Mouse (Mus musculus) liver, adult 2 months (tissue): ENCODE results near the gene Defb42. TPM values are rescaled to one million over a fixed set of nuclear protein-coding genes. Genes with fewer than 3 reads are reported as not detected.

ENCODE experiments used
- DNase-seq: peaks from one replicate; pipeline ENCODE4 v3.0.0-alpha.2; 2011; ENCODE audit warnings: low read depth, low spot score; ENCODE audit errors: extremely low read depth
- H3K27ac ChIP-seq: fragments of 200-500 bp; replicated peaks from 2 replicates; pipeline ENCODE4 v1.5.1; 2012; ENCODE audit warnings: low read depth, mild to moderate bottlenecking, control low read depth, inconsistent platforms, low read length; ENCODE audit not compliant: insufficient read depth
- H3K27me3 ChIP-seq: fragments of 200-500 bp; 2 replicates; pipeline ENCODE4 v1.6.1; 2012; ENCODE audit warnings: mild to moderate bottlenecking, moderate library complexity, low read length, inconsistent platforms; ENCODE audit not compliant: control insufficient read depth, insufficient read depth
- H3K36me3 ChIP-seq: fragments of 200-500 bp; 2 replicates; pipeline ENCODE4 v1.6.1; 2012; ENCODE audit warnings: low read length, inconsistent platforms; ENCODE audit not compliant: control insufficient read depth, insufficient read depth
- H3K4me1 ChIP-seq: fragments of 200-500 bp; 2 replicates; pipeline ENCODE4 v1.6.1; 2011; ENCODE audit warnings: low read length; ENCODE audit not compliant: control insufficient read depth, insufficient read depth
- H3K4me3 ChIP-seq: fragments of 200-500 bp; 2 replicates; pipeline ENCODE4 v1.5.1; 2011; ENCODE audit warnings: low read depth, mild to moderate bottlenecking, control low read depth, low read length, moderate library complexity; ENCODE audit not compliant: insufficient read depth
- H3K79me2 ChIP-seq: fragments of 200-500 bp; 2 replicates; pipeline ENCODE4 v1.6.1; 2012; ENCODE audit warnings: inconsistent platforms, mild to moderate bottlenecking, low read length, moderate library complexity; ENCODE audit not compliant: control insufficient read depth, insufficient read depth
- H3K9ac ChIP-seq: fragments of 200-500 bp; 2 replicates; pipeline ENCODE4 v1.6.1; 2012; ENCODE audit warnings: low read depth, mild to moderate bottlenecking, control low read depth, inconsistent platforms, low read length
- CTCF ChIP-seq: fragments of 200-500 bp; IDR thresholded peaks from 2 replicates; pipeline ENCODE4 v1.5.1; 2011; ENCODE audit warnings: low read depth, low read length, control low read depth
- POLR2A ChIP-seq: fragments of 200-500 bp; IDR thresholded peaks from 2 replicates; pipeline ENCODE4 v1.6.1; 2011; ENCODE audit warnings: low read length, control low read depth; ENCODE audit not compliant: insufficient read depth; ENCODE audit errors: extremely low read depth
- WGBS: fragments of 180-500 bp; shearing (Covaris S2); methylation state at CpG from one replicate; pipeline ENCODE4 v1.1.7; 2018; 5-methylcytosine and 5-hydroxymethylcytosine counted together
- polyA plus RNA-seq: library from polyadenylated mRNA; depleted of rRNA; stranded (reverse); fragments of >200 nt; gene quantifications from 2 replicates; pipeline ENCODE4 v1.2.3, GENCODE M21; 2012; rRNA removed
- total RNA-seq: library from RNA; depleted of rRNA; stranded (reverse); fragments of >200 nt; gene quantifications from 2 replicates; pipeline ENCODE4 v1.2.3, GENCODE M21; 2014; rRNA removed

Defb42 gene
- total RNA-seq (not detected in 2 replicates), polyA plus RNA-seq (not detected in 2 replicates)

DNA sequence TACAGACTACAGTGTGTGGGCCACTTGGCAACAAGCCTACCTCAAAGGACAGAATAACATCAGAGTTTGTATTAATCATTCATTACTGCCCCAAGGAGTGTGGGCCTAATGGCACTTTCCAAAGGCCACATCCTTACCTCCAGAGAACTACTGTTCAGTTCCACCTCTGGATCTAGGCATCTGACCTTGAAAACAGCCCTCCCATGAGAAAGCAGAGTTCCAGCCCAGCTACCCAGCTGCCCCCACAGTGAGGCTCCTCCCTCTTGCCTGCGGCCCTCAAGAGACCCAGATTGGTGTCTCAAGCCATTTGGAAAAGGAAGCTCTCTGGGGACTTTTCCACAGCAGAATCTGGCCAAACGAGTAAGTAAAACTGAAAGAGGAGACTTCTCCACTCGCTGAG lies at the start of gene Defb42:
Defb42 (plus strand) TSS at position 301 of the 400 bp plus-strand sequence.
- no peak for DNase-seq

DNA sequence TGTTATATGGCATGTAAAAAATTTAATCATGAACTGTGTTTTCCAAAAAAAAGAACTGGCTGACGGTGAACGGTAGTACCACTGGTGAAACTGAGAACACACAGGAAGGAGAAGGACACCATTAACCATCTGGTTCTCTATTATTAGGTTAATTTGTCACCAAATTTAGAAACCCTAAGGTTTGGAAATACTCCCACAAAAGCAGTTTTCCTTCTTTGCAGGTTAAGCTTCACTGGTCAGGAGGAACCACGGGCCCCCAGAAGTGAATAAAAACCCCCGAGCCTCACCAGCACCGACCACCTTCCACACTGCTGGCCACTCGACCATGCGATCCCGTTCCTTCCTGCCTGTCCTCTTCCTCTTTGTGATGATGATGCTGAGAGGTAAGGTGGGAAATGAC lies 49.0 kb upstream of the Defb42 start, which contains the start of gene Defb47:
Defb47 (plus strand) TSS at position 301 of the 400 bp plus-strand sequence.
- DNase-seq, result no peak
- H3K9ac ChIP-seq, result no peak within 1 kb of the TSS
- 89% methylated on average over 8 of the region's 8 CpGs for WGBS
- H3K4me3 ChIP-seq, result no peak within 1 kb of the TSS
- TF ChIP-seq POLR2A (no peak), CTCF (no peak)
- no peaks in the 10 kb centered on the region for H3K4me1 ChIP-seq
- no peaks in the 10 kb centered on the region for H3K36me3 ChIP-seq
- H3K79me2 ChIP-seq, result no peaks in the 10 kb centered on the region
- H3K27ac ChIP-seq, result no peak within 1 kb of the TSS
- H3K27me3 ChIP-seq, result peaks cover 3% of the 10 kb centered on the region; the same call in 1 of the 2 replicates

More for the DNA sequence above, at the start of gene Defb42:
- Histone ChIP-seq H3K27me3 (no peaks in the 10 kb centered on the region), H3K4me1 (no peaks in the 10 kb centered on the region), H3K9ac (no peak within 1 kb of the TSS), H3K4me3 (no peak within 1 kb of the TSS), H3K36me3 (no peaks in the 10 kb centered on the region), H3K79me2 (no peaks in the 10 kb centered on the region), H3K27ac (no peak within 1 kb of the TSS)
- no peak for TF ChIP-seq POLR2A
- no peak for TF ChIP-seq CTCF
- 84% methylated on average over 3 of the region's 3 CpGs for WGBS

DNA sequence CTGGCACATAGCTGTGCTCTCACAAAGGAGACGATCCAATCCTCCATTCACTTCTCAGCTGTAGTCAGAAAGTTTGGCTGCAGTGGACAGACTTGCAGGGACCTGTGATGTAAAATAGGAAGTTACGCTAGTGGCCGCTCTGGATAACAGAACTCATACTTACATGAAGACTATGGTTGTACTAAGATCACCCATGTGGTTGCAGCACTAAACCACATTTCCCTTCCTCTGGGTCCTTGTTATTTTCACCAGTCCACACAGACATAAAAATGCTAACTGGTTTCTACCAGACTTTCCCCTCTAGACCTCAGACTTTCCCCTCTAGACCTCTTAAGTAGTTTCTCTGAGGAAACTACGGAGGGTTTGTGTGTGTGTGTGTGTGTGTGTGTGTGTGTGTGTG lies 47.8 kb upstream of the Defb42 start:
- H3K4me1 ChIP-seq, result no peaks in the 10 kb centered on the region
- no peak overlapping the region for H3K9ac ChIP-seq
- no peak for DNase-seq
- no peaks in the 10 kb centered on the region for H3K36me3 ChIP-seq
- no peaks in the 10 kb centered on the region for H3K79me2 ChIP-seq
- H3K4me3 ChIP-seq, result no peak overlapping the region
- no peaks in the 10 kb centered on the region for H3K27me3 ChIP-seq
- 90% methylated on average over 4 of the region's 4 CpGs for WGBS
- TF ChIP-seq CTCF (no peak), POLR2A (no peak)
- no peak overlapping the region for H3K27ac ChIP-seq

DNA sequence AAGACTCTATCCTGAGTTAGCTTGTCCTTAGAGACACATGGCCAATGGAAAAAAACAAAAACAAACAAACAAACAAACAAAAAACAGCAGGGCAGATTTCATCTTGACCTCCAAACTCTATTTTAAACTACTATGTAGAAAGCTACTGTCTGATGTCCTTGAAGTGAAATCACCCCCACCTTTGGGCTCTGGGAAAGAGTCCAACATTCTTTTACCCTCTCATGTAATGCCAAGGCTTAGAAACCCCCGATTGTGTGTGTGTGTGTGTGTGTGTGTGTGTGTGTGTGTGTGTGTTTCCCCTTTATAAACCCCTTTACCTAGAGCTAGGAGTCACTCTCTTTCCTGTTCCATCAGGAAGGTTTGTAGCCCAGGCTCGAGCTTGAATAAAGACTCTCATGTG lies 44.2 kb upstream of the Defb42 start:
- Histone ChIP-seq H3K79me2 (no peaks in the 10 kb centered on the region), H3K27me3 (no peaks in the 10 kb centered on the region), H3K9ac (no peak overlapping the region), H3K27ac (no peak overlapping the region), H3K4me3 (no peak overlapping the region), H3K4me1 (no peaks in the 10 kb centered on the region), H3K36me3 (no peaks in the 10 kb centered on the region)
- 41% methylated on average over 2 of the region's 2 CpGs for WGBS
- no peak for TF ChIP-seq CTCF
- no peak for TF ChIP-seq POLR2A
- DNase-seq, result no peak

DNA sequence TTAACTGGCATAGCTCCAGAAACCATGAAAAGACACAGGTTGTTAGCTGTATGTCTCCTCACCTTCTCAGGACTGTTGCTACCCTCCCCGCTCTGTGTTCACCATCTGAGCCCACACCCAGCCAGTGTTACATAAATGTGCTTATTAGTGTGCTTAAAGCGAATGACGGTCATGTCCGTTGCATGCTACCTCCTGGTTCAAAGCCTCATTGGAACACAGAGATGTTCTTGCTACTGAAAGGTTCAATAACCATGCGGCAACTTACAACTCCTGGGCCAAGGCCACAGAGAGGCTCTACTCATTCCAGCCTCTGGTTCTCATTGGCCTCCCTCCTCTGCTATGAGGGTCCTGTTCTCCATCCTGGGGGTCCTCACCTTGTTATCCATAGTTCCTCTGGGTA lies 35.3 kb upstream of the Defb42 start, which contains the start of gene Defb43:
Defb43 (plus strand) TSS at position 301 of the 400 bp plus-strand sequence.
- DNase-seq, result no peak
- H3K27ac ChIP-seq, result no peak within 1 kb of the TSS

DNA sequence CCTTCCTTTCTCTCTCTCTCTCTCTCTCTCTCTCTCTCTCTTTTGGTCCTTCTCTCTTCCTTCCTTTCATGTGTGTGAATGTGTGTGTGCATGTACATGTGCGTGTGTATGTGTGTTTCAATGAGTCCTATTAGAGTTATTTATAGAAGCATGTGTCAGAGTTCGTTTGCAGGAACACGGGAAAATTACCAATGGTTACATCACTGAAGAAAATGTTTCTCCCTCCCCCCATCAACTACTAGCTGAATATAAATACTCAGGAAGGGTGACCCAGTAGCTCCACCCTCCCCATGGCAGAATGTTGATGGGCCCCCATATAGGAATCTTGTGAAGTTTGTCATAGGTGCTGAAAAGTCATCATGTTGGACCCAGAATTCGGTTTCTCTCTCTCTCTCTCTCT lies 33.7 kb upstream of the Defb42 start:
- Histone ChIP-seq H3K9ac (no peak overlapping the region), H3K27me3 (no peaks in the 10 kb centered on the region), H3K4me3 (no peak overlapping the region), H3K27ac (no peak overlapping the region), H3K79me2 (no peaks in the 10 kb centered on the region), H3K4me1 (no peaks in the 10 kb centered on the region), H3K36me3 (no peaks in the 10 kb centered on the region)
- WGBS, result 71% methylated on average over 4 of the region's 4 CpGs
- no peak for DNase-seq
- TF ChIP-seq CTCF (no peak), POLR2A (no peak)

More for the DNA sequence above, 35.3 kb upstream of the Defb42 start, which contains the start of gene Defb43:
- TF ChIP-seq POLR2A (no peak), CTCF (no peak)
- no peaks in the 10 kb centered on the region for H3K36me3 ChIP-seq
- H3K9ac ChIP-seq, result no peak within 1 kb of the TSS
- H3K4me1 ChIP-seq, result no peaks in the 10 kb centered on the region
- no peaks in the 10 kb centered on the region for H3K27me3 ChIP-seq
- H3K4me3 ChIP-seq, result no peak within 1 kb of the TSS
- 95% methylated on average over 5 of the region's 5 CpGs for WGBS
- H3K79me2 ChIP-seq, result no peaks in the 10 kb centered on the region
